Mouse (Mus musculus) liver, embryonic 15.5 days (tissue): ENCODE results near the gene Spats1. TPM values are rescaled to one million over a fixed set of nuclear protein-coding genes. Genes with fewer than 3 reads are reported as not detected.
A peak's percentile ranks its signal among the peaks of the same experiment; 100 is the strongest.

Experiments used
- ATAC-seq: fragments of 200-750 bp; cut with Nextera tagmentation; 2 replicates; pipeline ENCODE4 v1.8.0; 2017; ENCODE audit warnings: moderate number of reproducible peaks, mild to moderate bottlenecking, moderate library complexity; ENCODE audit not compliant: insufficient read depth
- H3K27ac ChIP-seq: fragments of 300-500 bp; sonication (generic); replicated peaks from 2 replicates; pipeline ENCODE4 v1.5.1; 2015; ENCODE audit warnings: mild to moderate bottlenecking, inconsistent platforms
- H3K27me3 ChIP-seq: fragments of 300-500 bp; sonication (generic); 2 replicates; pipeline ENCODE4 v1.6.1; 2015; ENCODE audit warnings: mild to moderate bottlenecking, inconsistent platforms
- H3K36me3 ChIP-seq: fragments of 300-500 bp; sonication (generic); replicated peaks from 2 replicates; pipeline ENCODE4 v1.6.1; 2015; ENCODE audit warnings: moderate library complexity, mild to moderate bottlenecking, inconsistent platforms
- H3K4me1 ChIP-seq: fragments of 300-500 bp; sonication (generic); replicated peaks from 2 replicates; pipeline ENCODE4 v1.6.1; 2015; ENCODE audit warnings: inconsistent platforms
- H3K4me2 ChIP-seq: fragments of 300-500 bp; sonication (generic); 2 replicates; pipeline ENCODE4 v1.6.1; 2015; ENCODE audit warnings: moderate library complexity, mild to moderate bottlenecking, inconsistent platforms
- H3K4me3 ChIP-seq: fragments of 300-500 bp; sonication (generic); replicated peaks from 2 replicates; pipeline ENCODE4 v1.5.1; 2015; ENCODE audit warnings: mild to moderate bottlenecking, inconsistent platforms
- H3K9ac ChIP-seq: fragments of 300-500 bp; sonication (generic); 2 replicates; pipeline ENCODE4 v1.6.1; 2015; ENCODE audit warnings: moderate library complexity, mild to moderate bottlenecking, inconsistent platforms
- H3K9me3 ChIP-seq: fragments of 300-500 bp; sonication (generic); replicated peaks from 2 replicates; pipeline ENCODE4 v1.6.1; 2016; ENCODE audit warnings: inconsistent platforms
- WGBS: fragments of 180-500 bp; shearing (Covaris S2); methylation state at CpG from one replicate; pipeline ENCODE4 v1.1.7; 2015; ENCODE audit warnings: mixed read lengths; ENCODE audit not compliant: insufficient replicate concordance; 5-methylcytosine and 5-hydroxymethylcytosine counted together
- polyA plus RNA-seq: library from polyadenylated mRNA; unstranded; fragments of >200 nt; fragmentation: Nextera tagmentation; extraction: Ambion mirVana; gene quantifications from 2 replicates; pipeline ENCODE4 v1.2.1, GENCODE M21; 2015

Gene Spats1
- polyA plus RNA-seq, result 0.13 and 0.18 TPM in 2 replicates

DNA sequence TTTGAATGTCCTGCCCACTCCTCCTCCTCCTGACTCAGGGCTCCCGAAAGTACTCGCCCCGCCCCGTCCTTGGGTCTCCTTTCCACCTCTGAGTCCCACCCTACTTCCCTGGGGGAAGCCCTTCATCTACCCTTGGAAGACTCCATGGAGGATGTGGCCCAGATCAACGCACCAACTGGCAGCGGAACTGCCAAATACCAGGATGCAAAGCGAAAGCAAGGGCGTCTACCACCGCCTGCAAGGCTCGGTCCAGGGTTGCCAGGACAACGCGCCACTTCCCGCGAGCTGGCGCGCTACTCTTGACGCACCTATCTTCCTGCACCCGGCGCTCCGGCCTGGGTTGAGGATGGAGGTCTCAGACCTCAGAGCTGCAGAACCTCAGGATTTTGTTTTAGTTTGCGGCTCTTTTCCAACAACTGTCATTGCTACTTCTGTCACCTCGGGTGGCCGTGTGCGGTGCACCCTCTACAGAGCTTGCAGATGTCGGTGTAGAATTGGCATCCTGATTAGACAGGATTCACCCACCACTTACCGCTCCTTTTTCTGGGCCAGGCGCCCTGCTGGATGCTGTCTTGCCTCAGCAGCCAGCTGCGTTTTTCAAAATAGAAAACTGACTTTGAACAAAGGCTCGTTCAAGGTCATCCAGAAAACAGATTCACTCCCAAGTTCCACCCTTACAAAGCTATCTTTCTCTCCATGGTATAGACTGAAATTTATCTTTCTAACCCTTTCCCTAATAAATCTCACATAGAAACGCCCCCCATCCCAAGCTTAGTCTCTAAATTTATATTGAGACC is at the start of gene Spats1:
Spats1 (minus strand) TSS at position 747 of the 797 bp plus-strand sequence.
- Histone ChIP-seq H3K4me2 (peak within 1 kb of the TSS; percentile 53), H3K27ac (no peak within 1 kb of the TSS), H3K4me1 (peaks cover 14% of the 10 kb centered on the region), H3K36me3 (no peaks in the 10 kb centered on the region), H3K9ac (no peak within 1 kb of the TSS), H3K4me3 (peak within 1 kb of the TSS; percentile 35), H3K27me3 (peaks cover 59% of the 10 kb centered on the region), H3K9me3 (no peaks in the 10 kb centered on the region)
- 5% methylated on average over 30 of the region's 30 CpGs for WGBS
- no peak for ATAC-seq

DNA sequence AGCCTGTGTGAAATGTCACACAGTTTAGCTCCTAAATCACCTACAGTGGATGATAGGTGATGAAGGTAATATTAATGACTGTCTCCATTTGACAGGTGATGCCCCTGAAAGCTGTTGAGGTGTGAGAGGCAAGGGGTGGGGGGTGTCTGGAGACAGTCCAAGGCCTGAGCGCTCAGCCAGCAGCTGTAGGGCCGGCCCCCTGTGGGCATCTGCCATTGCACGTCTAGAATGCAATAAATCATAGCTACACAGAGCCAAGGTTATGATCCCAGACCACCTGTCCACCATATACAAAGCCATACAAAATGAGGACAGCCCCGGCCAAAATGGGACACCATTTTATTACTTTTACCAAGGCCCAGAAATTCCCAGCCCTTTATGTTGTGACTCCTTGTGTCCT is 49.7 kb upstream of the Spats1 start:
- H3K4me3 ChIP-seq, result no peak overlapping the region
- H3K4me1 ChIP-seq, result no peaks in the 10 kb centered on the region; the same call in 1 of the 2 replicates
- H3K36me3 ChIP-seq, result no peaks in the 10 kb centered on the region; the same call in 1 of the 2 replicates
- no peak overlapping the region for H3K27ac ChIP-seq
- no peak overlapping the region for H3K4me2 ChIP-seq
- no peak overlapping the region for H3K9ac ChIP-seq
- no peaks in the 10 kb centered on the region for H3K9me3 ChIP-seq
- 47% methylated on average over 4 of the region's 4 CpGs for WGBS
- peaks cover 63% of the 10 kb centered on the region for H3K27me3 ChIP-seq
- no peak for ATAC-seq

DNA sequence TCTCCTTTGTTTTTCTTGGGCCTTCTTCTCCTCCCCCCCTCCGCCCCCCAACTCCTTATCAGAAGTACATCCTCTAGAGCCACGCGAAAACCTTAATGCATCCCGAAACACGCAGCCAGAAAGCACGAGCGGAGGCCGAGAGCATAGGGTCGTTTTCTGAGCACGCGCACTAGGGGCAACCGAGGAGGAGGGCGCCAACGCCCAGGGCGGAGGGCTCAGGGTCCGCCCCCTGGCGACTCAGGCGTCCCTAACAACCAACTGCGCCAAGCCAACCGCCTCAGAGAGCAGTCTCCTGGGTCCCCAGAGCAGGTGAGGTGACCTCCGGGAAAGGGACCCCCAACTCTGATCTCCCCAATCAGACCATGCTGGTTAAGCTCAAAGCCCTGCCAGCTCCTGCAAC is 48.0 kb upstream of the Spats1 start, which contains the start of gene Tcte1:
Tcte1 (plus strand) TSS at position 172 of the 400 bp plus-strand sequence.
- no peak for ATAC-seq
- H3K9me3 ChIP-seq, result no peaks in the 10 kb centered on the region
- H3K4me3 ChIP-seq, result no peak within 1 kb of the TSS; the same call in 1 of the 2 replicates
- no peak within 1 kb of the TSS for H3K27ac ChIP-seq
- WGBS, result under 1% methylated on average over 21 of the region's 21 CpGs
- peak within 1 kb of the TSS; percentile 41 for H3K4me2 ChIP-seq
- no peaks in the 10 kb centered on the region; the same call in 1 of the 2 replicates for H3K4me1 ChIP-seq
- H3K27me3 ChIP-seq, result peaks cover 46% of the 10 kb centered on the region
- no peaks in the 10 kb centered on the region; the same call in 1 of the 2 replicates for H3K36me3 ChIP-seq
- no peak within 1 kb of the TSS for H3K9ac ChIP-seq

DNA sequence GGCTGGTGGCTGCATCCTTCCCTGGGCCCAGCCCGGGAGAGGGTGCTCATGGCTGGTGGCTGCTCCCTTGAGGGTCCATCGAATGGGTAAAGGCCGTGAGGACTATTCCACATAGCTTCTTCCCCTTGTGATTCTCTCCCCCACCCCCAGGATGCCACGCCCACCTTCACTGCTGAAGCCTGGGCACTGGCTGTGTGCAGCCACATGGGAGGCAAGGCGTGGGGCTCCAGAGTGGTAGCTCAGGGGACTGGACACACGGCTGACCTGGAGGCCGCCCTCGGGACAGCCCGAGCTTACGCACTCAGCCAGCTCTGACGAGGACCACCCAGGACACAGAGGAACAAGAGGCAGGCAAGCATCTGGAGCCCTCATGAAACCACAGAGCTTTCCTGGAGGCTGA is 44.9 kb upstream of the Spats1 start:
- WGBS, result 73% methylated on average over 11 of the region's 11 CpGs
- H3K9ac ChIP-seq, result no peak overlapping the region

DNA sequence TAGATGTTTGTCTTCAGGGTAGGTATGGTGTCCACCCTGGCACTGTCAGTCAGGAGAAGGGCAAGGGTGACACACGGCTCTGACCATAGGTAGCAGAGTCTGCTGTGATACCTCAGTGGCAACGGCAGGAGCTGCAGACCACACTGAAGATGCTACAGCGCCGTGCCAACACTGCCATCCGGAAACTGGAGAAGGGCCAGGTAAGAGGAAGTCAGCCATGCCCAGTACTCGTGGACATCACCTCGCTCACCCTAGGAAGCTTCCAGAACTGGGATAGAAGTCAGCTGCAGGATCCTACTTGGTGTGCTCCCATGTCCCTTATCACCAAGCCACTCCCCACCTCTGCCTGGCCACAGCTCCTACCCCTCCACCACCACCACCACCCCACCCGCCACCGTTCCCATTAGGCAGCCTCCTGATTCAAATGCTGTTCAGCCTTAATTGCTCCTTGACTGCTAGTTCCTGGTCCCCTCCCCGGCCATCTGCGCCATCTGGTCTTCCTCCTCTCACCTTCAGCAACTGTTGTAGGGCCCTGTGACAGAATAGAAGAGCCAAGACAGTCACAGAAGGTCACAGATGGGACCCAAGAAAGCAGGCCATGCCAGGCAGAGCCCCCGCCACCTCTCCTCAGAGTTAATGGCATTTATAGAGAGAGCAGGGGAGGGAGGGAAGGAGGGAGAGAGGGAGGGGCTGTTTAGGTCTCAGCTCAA is 43.7 kb upstream of the Spats1 start:
- no peak overlapping the region for H3K27ac ChIP-seq
- H3K9ac ChIP-seq, result no peak overlapping the region
- no peak for ATAC-seq
- no peaks in the 10 kb centered on the region; the same call in 1 of the 2 replicates for H3K36me3 ChIP-seq
- H3K4me3 ChIP-seq, result no peak overlapping the region
- whole genome bisulfite sequencing, result 61% methylated on average over 12 of the region's 12 CpGs
- no peaks in the 10 kb centered on the region; the same call in 1 of the 2 replicates for H3K4me1 ChIP-seq
- no peaks in the 10 kb centered on the region for H3K9me3 ChIP-seq
- no peak overlapping the region for H3K4me2 ChIP-seq
- peaks cover 11% of the 10 kb centered on the region for H3K27me3 ChIP-seq

More for the DNA sequence above, 44.9 kb upstream of the Spats1 start:
- Histone ChIP-seq H3K9me3 (no peaks in the 10 kb centered on the region), H3K27ac (no peak overlapping the region), H3K4me1 (no peaks in the 10 kb centered on the region; the same call in 1 of the 2 replicates), H3K4me2 (no peak overlapping the region), H3K4me3 (no peak overlapping the region), H3K27me3 (peaks cover 23% of the 10 kb centered on the region), H3K36me3 (no peaks in the 10 kb centered on the region; the same call in 1 of the 2 replicates)
- no peak for ATAC-seq

DNA sequence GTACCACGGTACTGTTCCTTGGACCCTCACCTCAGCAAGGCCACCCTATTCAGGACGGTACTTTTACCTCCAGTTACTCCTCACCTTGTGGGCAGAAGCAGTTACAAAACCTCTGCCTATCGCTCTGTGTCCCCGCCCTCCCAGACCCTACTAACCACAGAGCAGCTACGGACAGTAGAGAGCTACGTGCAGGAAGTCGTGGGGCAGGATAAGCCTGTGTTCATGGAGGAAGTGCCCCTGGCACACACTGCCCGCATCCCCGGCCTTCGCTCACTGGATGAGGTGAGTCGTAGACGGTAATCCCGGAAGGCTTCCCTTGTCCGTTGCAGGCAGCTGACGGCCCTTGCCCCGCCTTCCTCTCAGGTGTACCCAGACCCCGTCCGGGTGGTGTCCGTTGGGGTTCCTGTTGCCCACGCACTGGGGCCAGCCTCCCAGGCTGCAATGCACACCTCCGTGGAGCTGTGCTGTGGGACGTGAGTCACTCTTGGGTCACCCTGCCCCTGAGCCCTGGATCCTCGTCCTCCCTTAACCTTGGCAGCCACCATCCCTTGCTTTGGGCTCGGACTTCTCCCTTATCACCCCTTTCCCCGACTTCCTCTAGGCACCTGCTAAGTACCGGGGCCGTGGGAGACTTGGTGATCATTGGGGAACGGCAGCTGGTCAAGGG is 42.5 kb upstream of the Spats1 start:
- no peaks in the 10 kb centered on the region for H3K27me3 ChIP-seq
- H3K9me3 ChIP-seq, result no peaks in the 10 kb centered on the region
- H3K4me1 ChIP-seq, result no peaks in the 10 kb centered on the region; the same call in 1 of the 2 replicates
- WGBS, result 38% methylated on average over 28 of the region's 28 CpGs
- no peak overlapping the region for H3K27ac ChIP-seq
- no peak overlapping the region for H3K4me2 ChIP-seq
- no peak overlapping the region for H3K4me3 ChIP-seq
- ATAC-seq, result no peak
- no peaks in the 10 kb centered on the region; the same call in 1 of the 2 replicates for H3K36me3 ChIP-seq
- no peak overlapping the region for H3K9ac ChIP-seq

DNA sequence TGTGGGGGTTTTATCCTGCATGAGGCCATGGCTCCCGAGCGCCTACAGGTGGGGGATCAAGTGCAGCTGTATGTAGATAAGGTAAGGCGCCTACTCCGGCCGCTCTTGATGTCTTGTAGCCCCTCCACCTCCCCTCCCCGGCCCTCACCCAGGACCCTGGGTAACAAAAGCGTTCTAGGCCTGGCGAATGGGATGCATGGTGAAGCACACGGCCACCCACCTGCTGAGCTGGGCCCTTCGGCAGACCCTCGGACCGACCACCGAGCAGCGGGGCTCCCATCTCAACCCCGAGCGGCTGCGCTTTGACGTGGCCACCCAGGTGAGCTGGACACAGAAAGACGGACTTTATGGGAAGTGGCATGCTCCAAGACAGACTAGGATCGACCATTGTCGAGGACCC is 41.9 kb upstream of the Spats1 start:
- no peaks in the 10 kb centered on the region; the same call in 1 of the 2 replicates for H3K36me3 ChIP-seq
- H3K27ac ChIP-seq, result no peak overlapping the region
- H3K4me1 ChIP-seq, result no peaks in the 10 kb centered on the region
- WGBS, result 70% methylated on average over 21 of the region's 21 CpGs
- H3K27me3 ChIP-seq, result no peaks in the 10 kb centered on the region
- no peak overlapping the region for H3K9ac ChIP-seq
- H3K9me3 ChIP-seq, result no peaks in the 10 kb centered on the region
- H3K4me3 ChIP-seq, result no peak overlapping the region
- H3K4me2 ChIP-seq, result no peak overlapping the region
- ATAC-seq, result no peak

DNA sequence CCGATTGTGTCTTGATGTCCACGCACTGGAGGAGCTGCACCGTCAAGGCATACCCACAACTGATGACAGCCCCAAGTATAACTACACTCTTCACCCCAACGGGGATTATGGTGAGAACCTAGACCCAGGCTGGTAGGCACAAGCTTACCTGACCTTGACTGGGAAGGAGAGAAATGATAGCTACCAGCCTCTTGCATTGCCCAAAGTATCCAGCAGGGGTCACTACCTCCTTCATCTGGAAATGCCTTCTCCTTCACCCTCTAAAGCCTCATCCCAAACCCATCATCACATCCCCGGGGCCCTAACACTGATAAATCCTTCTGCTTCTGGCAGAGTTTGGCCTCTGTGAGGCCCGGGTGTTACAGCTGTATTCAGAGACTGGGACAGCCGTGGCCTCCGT is 41.3 kb upstream of the Spats1 start:
- Histone ChIP-seq H3K4me2 (no peak overlapping the region), H3K9me3 (no peaks in the 10 kb centered on the region), H3K4me1 (no peaks in the 10 kb centered on the region), H3K4me3 (no peak overlapping the region), H3K36me3 (no peaks in the 10 kb centered on the region; the same call in 1 of the 2 replicates), H3K27me3 (no peaks in the 10 kb centered on the region), H3K9ac (no peak overlapping the region), H3K27ac (no peak overlapping the region)
- WGBS, result 46% methylated on average over 8 of the region's 8 CpGs
- ATAC-seq, result no peak

DNA sequence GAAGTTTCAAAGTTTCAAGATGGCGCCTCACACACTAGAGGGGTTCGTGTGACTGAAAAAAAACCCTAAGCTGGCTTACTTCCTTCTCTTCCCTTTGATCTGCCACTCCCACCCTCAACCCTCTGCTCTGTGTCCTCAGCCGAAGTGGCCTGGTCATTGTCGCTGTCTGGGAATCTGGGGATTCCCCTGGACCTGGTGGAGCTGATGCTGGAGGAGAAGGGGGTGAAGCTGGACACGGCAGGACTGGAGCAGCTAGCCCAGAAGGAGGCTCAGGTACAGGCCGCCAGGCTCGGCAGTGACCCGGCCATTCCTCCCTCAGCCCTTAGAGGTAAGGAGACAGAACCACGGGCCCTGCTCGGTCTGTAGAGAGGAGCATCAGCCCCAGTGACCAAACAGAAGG is 40.6 kb upstream of the Spats1 start:
- Histone ChIP-seq H3K36me3 (no peaks in the 10 kb centered on the region), H3K27ac (no peak overlapping the region), H3K4me2 (no peak overlapping the region), H3K9ac (no peak overlapping the region), H3K27me3 (no peaks in the 10 kb centered on the region), H3K4me3 (no peak overlapping the region), H3K4me1 (no peaks in the 10 kb centered on the region), H3K9me3 (no peaks in the 10 kb centered on the region)
- no peak for ATAC-seq
- 75% methylated on average over 10 of the region's 10 CpGs for WGBS

DNA sequence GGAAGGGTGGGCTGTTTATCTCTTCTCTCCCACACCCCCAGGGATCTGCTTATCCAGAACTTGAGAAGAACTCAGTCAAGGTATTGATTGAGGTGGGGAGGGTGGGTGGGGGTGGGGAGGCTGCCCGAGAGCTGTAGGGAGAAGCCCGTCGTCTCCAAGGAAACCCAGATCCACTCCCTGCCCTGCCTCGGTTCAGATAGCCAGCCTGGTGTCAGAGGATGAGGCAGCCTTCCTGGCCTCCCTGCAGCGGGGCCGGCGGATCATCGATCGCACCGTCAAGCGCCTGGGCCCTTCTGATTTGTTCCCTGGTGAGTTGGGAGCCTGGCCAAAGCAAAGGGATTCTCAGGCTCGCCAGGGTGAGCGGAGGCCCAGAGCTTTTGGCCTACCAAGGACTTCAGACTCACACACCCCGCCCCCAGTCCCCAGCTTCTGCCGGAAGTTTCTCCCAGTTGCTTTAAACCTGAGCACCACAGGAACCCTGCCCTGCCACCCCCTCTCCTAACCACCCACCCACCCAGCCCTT is 40.0 kb upstream of the Spats1 start:
- ATAC-seq, result peak; percentile 49
- H3K27ac ChIP-seq, result no peak overlapping the region
- H3K4me3 ChIP-seq, result no peak overlapping the region
- no peaks in the 10 kb centered on the region for H3K4me1 ChIP-seq
- H3K27me3 ChIP-seq, result no peaks in the 10 kb centered on the region
- H3K9me3 ChIP-seq, result no peaks in the 10 kb centered on the region
- H3K4me2 ChIP-seq, result no peak overlapping the region
- WGBS, result 58% methylated on average over 15 of the region's 15 CpGs
- H3K9ac ChIP-seq, result no peak overlapping the region
- H3K36me3 ChIP-seq, result no peaks in the 10 kb centered on the region
